ENCODE assay signal across 10 mouse cellular contexts in the genomic region with DNA sequence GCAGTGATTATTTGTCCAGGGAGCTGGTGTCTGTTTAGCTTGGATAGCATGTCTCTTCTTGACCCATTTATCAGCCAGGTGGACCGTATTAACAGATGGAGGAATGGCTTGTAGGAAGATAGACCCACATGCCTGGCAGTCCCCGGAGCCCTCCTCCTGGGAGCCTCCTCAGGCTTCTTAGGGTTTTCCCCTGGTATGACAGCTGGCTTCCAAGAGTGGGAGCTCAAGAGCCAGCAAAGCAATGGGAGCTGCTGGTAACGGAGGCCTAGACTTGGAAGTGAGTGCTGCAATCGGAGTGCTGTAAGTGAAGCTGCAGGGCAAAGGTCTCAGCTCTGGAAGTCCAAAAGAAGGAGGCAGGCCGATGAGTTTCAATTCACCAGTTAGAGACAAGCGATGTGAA. TPM values are rescaled to one million over a fixed set of nuclear protein-coding genes. Genes with fewer than 3 reads are reported as not detected.
DNase-seq lines count a peak whose midpoint lies in the region; ATAC-seq and TF ChIP-seq lines count a peak whose summit lies in the region.
"Had no signal": no experiment of that assay in that cellular context is flagged by ENCODE, and none has a peak within 500 bp of the region (broad histone marks: within the 10 kb centered on the region; RNA-seq: fewer than 3 reads in every experiment).

No protein-coding gene starts in this region.

- no peak overlapping the region for H3K4me2 ChIP-seq in stomach, postnatal 0 days (replicated peaks; ENCODE audit: low read depth)
- no peak overlapping the region for H3K4me2 ChIP-seq in forebrain, embryonic 11.5 days (ENCODE audit: low read depth, low read length, severe bottlenecking)
- H3K4me2 ChIP-seq: hindbrain, embryonic 15.5 days had no signal

- no peaks in the 10 kb centered on the region for H3K27me3 ChIP-seq in stomach, postnatal 0 days (ENCODE audit: control insufficient read depth, insufficient read depth, low read length)
- H3K27me3 ChIP-seq in forebrain, embryonic 11.5 days (ENCODE audit: control insufficient read depth, insufficient read depth, low read length): no peaks in the 10 kb centered on the region
- H3K27me3 ChIP-seq: hindbrain, embryonic 15.5 days; megakaryocyte, embryonic 14.5 days had no signal

- H3K9me3 ChIP-seq in stomach, postnatal 0 days (ENCODE audit: control insufficient read depth, low read length): no peaks in the 10 kb centered on the region
- no peaks in the 10 kb centered on the region for H3K9me3 ChIP-seq in forebrain, embryonic 11.5 days (ENCODE audit: control insufficient read depth, low read length)
- H3K9me3 ChIP-seq: hindbrain, embryonic 15.5 days had no signal

- 42% methylated on average over 6 of the region's 6 CpGs for WGBS in stomach, postnatal 0 days
- 63% methylated on average over 6 of the region's 6 CpGs for WGBS in forebrain, embryonic 11.5 days

- TF ChIP-seq CTCF in layer of hippocampus, adult 2 months (conservative IDR thresholded peaks at IDR 0.05): peak; percentile 72
- peak; percentile 30 for TF ChIP-seq CTCF in stomach, postnatal 0 days (IDR thresholded peaks at IDR 0.05; ENCODE audit: low read depth)

- ATAC-seq in cerebellum, adult (ENCODE audit: insufficient number of reproducible peaks, low FRiP score, low TSS enrichment): peak; percentile 93
- no peak for ATAC-seq in stomach, postnatal 0 days (ENCODE audit: low FRiP score, low TSS enrichment)
- ATAC-seq in forebrain, embryonic 11.5 days (replicated peaks; ENCODE audit: low FRiP score): no peak; the same call in 1 of the 2 replicates
- no peak for ATAC-seq in inflammation-experienced regulatory T-cells, adult 6 months

- no peaks in the 10 kb centered on the region for H3K36me3 ChIP-seq in stomach, postnatal 0 days (ENCODE audit: control insufficient read depth, insufficient read depth, low read length)
- no peaks in the 10 kb centered on the region for H3K36me3 ChIP-seq in forebrain, embryonic 11.5 days (ENCODE audit: control insufficient read depth, insufficient read depth, low read length)
- H3K36me3 ChIP-seq: hindbrain, embryonic 15.5 days had no signal

- no peak overlapping the region for H3K9ac ChIP-seq in stomach, postnatal 0 days (ENCODE audit: low read length)
- H3K9ac ChIP-seq in forebrain, embryonic 11.5 days (ENCODE audit: low read length): no peak overlapping the region
- H3K9ac ChIP-seq: hindbrain, embryonic 15.5 days had no signal

- DNase-seq in cerebellum, postnatal 4 days (ENCODE audit: low spot score in 2 of 2): no peak
- DNase-seq in thymus, postnatal 14 days: peak; percentile 38
- no peak for DNase-seq in thymus, postnatal 0 days (ENCODE audit: low spot score)
- DNase-seq in layer of hippocampus, adult 2 months (ENCODE audit: low spot score in 2 of 2): peak; percentile 29 to 41
- no peak for DNase-seq in stomach, postnatal 0 days (ENCODE audit: low spot score)
- no peak for DNase-seq in forebrain, embryonic 11.5 days (ENCODE audit: low spot score)

- no peak overlapping the region for H3K4me3 ChIP-seq in layer of hippocampus, adult 2 months
- no peak overlapping the region for H3K4me3 ChIP-seq in stomach, postnatal 0 days (ENCODE audit: low read depth, low read length)
- no peak overlapping the region for H3K4me3 ChIP-seq in forebrain, embryonic 11.5 days (ENCODE audit: low read depth, low read length)
- H3K4me3 ChIP-seq: hindbrain, embryonic 15.5 days; megakaryocyte, embryonic 14.5 days had no signal

- H3K4me1 ChIP-seq in stomach, postnatal 0 days (replicated peaks; ENCODE audit: control insufficient read depth, insufficient read depth): no peaks in the 10 kb centered on the region
- no peaks in the 10 kb centered on the region for H3K4me1 ChIP-seq in forebrain, embryonic 11.5 days (replicated peaks; ENCODE audit: control insufficient read depth, insufficient read depth, low read length)
- H3K4me1 ChIP-seq: hindbrain, embryonic 15.5 days; megakaryocyte, embryonic 14.5 days had no signal

- no peak for TF ChIP-seq EP300 in stomach, postnatal 0 days (optimal IDR thresholded peaks at IDR 0.05)

- no peak overlapping the region for H3K27ac ChIP-seq in layer of hippocampus, adult 2 months
- H3K27ac ChIP-seq in stomach, postnatal 0 days (replicated peaks): no peak overlapping the region
- H3K27ac ChIP-seq in forebrain, embryonic 11.5 days (ENCODE audit: low read depth, low read length): no peak overlapping the region
- H3K27ac ChIP-seq: hindbrain, embryonic 15.5 days had no signal

RNA-seq across cellular contexts. Expression of a gene that starts 37.3 kb away (rescaled TPM):
- polyA plus RNA-seq in thymus, postnatal 0 days (2015; fragmentation: Nextera tagmentation; extraction: Ambion mirVana): 117 and 126 TPM in 2 replicates
- 10 to 100 TPM; 27.9 to 28.9 TPM for total RNA-seq in layer of hippocampus, adult 2 months (2021)
- polyA plus RNA-seq in stomach, postnatal 0 days (2015; fragmentation: Nextera tagmentation; extraction: Ambion mirVana): 37.5 and 40.7 TPM in 2 replicates
- polyA plus RNA-seq in forebrain, embryonic 11.5 days (2014; fragmentation: Nextera tagmentation; extraction: Ambion mirVana): 69.3 and 79.7 TPM in 2 replicates
- 100 to 1,000 TPM in 1 of 3 experiments, 10 to 100 TPM in 2; 58.0 to 108 (median 66.5) TPM for polyA plus RNA-seq in inflammation-experienced regulatory T-cells, adult 6 months (2017; shearing (Covaris generic))

Comparison
In these comparisons a context has a peak if more than half of its experiments do, and no peak if none do; other contexts are left out.
1. DNase-seq: peak in thymus, postnatal 14 days (single experiment) and layer of hippocampus, adult 2 months (2 of 2); none in cerebellum, postnatal 4 days (0 of 2), thymus, postnatal 0 days (single experiment), stomach, postnatal 0 days (single experiment) and forebrain, embryonic 11.5 days (single experiment).